Mouse (Mus musculus): ENCODE measurements around the gene Suv39h2. TPM values are rescaled to one million over a fixed set of nuclear protein-coding genes. Genes with fewer than 3 reads are reported as not detected.
A peak's percentile ranks its signal among the peaks of the same experiment; 100 is the strongest.

The Suv39h2 gene
- polyA plus RNA-seq, 1 experiment: 2.2 TPM

DNA sequence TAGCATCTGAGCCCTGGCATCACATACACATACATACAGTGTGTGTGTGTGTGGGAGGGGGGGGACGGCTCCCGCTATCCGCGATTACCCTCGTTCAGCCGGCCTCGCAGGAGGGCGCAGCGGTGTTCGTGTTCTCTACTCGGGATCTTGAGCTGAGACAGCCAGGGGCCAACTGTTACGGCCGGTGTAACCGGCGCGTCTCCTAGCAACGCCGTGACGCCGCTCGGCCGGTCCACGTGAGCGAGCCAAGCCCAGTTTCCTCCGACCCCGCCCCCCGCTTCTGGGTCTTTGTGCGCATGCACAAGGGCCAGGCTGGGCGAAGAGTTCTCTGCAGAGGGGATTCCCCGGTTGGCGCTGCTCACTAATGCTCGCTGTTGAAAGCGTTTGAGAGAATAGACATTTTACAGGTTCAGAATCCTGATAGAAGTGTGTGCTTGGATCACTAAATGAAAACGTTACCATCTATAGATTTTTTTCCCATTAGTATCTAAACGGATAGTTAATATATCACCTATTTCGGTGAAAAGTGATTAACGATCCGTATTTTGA is 55.9 kb downstream of the Suv39h2 start:
- Histone ChIP-seq H3K4me1 (replicated peaks; ENCODE audit: control insufficient read depth, insufficient read depth, low read length) (0 out of 2 replicates have a peak, but pooled peaks cover 2% of the 10 kb centered on the region), H3K4me3 (ENCODE audit: control insufficient read depth, insufficient read depth, low read length) (peak overlapping the region; percentile 45), H3K27me3 (ENCODE audit: control insufficient read depth, insufficient read depth, low read length) (no peaks in the 10 kb centered on the region; the same call in 1 of the 2 replicates), H3K36me3 (ENCODE audit: control insufficient read depth, insufficient read depth, low read length) (no peaks in the 10 kb centered on the region), H3K27ac (ENCODE audit: control insufficient read depth, insufficient read depth, low read length) (no peak overlapping the region)
- peak; percentile 94 for DNase-seq
- under 1% methylated on average over 38 of the region's 38 CpGs for WGBS
- TF ChIP-seq POLR2A (IDR thresholded peaks at IDR 0.05; ENCODE audit: control insufficient read depth, extremely low read depth, insufficient read depth, low read length, poor library complexity) (no peak), CTCF (IDR thresholded peaks at IDR 0.05; ENCODE audit: borderline replicate concordance, control insufficient read depth, extremely low read depth, insufficient read depth, low read length, poor library complexity) (peak; percentile 61; the same call in 1 of the 2 replicates)

DNA sequence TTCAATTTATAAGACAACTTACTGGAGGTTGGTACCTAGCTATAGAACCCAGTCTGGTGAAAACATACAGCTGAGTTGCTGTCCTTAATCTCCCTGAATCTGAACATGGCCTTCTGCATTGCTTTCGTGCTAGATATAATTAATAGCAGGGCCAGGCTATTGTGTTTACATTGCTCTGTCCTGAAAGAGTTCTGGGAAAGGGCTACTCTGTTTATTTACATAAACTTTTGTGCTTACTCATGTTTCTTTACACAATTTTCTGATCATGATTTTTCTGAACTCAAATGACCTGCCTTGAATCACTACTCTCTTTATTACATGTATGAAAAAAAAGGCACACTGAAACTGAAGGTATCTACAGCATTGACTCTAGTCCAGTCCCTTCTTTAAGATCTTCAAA is 59.2 kb downstream of the Suv39h2 start:
- TF ChIP-seq POLR2A (IDR thresholded peaks at IDR 0.05; ENCODE audit: control insufficient read depth, extremely low read depth, insufficient read depth, low read length, poor library complexity) (no peak), CTCF (IDR thresholded peaks at IDR 0.05; ENCODE audit: borderline replicate concordance, control insufficient read depth, extremely low read depth, insufficient read depth, low read length, poor library complexity) (no peak)

DNA sequence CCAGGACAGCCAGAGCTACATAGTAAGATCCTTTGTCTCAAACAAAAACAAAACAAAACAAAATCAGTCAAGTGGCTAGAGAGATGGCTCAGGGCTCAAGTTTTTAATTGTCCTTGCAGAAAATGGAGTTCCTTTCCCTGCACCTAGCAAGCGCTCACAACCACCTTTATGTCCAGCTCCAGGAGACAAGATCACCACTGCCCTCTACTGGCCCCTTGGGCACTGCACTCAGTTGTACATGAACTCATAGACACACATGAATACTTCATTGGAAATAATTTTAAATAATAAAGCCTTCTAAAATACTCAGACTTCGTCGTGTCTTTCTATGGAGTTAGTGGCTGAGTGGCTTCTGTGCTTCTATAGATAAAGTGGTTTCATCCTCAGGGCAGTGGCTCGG is 60.6 kb downstream of the Suv39h2 start:
- Histone ChIP-seq H3K4me3 (ENCODE audit: control insufficient read depth, insufficient read depth, low read length) (no peak overlapping the region), H3K4me1 (replicated peaks; ENCODE audit: control insufficient read depth, insufficient read depth, low read length) (no peaks in the 10 kb centered on the region), H3K36me3 (ENCODE audit: control insufficient read depth, insufficient read depth, low read length) (no peaks in the 10 kb centered on the region), H3K27ac (ENCODE audit: control insufficient read depth, insufficient read depth, low read length) (no peak overlapping the region), H3K27me3 (ENCODE audit: control insufficient read depth, insufficient read depth, low read length) (no peaks in the 10 kb centered on the region; the same call in 1 of the 2 replicates)
- TF ChIP-seq POLR2A (IDR thresholded peaks at IDR 0.05; ENCODE audit: control insufficient read depth, extremely low read depth, insufficient read depth, low read length, poor library complexity): no peak
- TF ChIP-seq CTCF (IDR thresholded peaks at IDR 0.05; ENCODE audit: borderline replicate concordance, control insufficient read depth, extremely low read depth, insufficient read depth, low read length, poor library complexity): no peak
- WGBS: 64% methylated on average over 4 of the region's 4 CpGs
- peak; percentile 73 for DNase-seq

More for the DNA sequence above, 59.2 kb downstream of the Suv39h2 start:
- Histone ChIP-seq H3K27ac (ENCODE audit: control insufficient read depth, insufficient read depth, low read length) (no peak overlapping the region), H3K4me3 (ENCODE audit: control insufficient read depth, insufficient read depth, low read length) (no peak overlapping the region), H3K27me3 (ENCODE audit: control insufficient read depth, insufficient read depth, low read length) (no peaks in the 10 kb centered on the region; the same call in 1 of the 2 replicates), H3K36me3 (ENCODE audit: control insufficient read depth, insufficient read depth, low read length) (no peaks in the 10 kb centered on the region), H3K4me1 (replicated peaks; ENCODE audit: control insufficient read depth, insufficient read depth, low read length) (0 out of 2 replicates have a peak, but pooled peaks cover 2% of the 10 kb centered on the region)
- no peak for DNase-seq
- WGBS: 93% methylated on average over 1 of the region's 1 CpGs

DNA sequence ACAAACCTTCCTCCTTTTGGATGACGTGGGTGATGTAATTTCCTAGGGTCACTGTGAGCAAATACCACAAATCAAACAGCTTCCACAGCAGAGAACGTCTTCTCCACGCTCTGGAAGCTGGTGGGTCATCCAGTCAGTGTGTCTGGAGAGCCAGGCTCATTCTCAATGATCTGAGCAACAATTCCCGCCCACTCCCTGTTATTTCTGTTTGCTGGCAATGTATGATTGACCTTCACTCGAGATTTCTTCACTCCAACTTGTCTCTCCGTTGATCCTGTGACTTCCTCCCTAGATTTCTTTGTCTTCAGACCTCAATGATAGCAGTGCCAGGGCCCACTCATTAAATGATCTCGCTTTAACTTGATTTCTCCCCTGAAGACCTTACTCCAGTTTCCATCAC is 67.1 kb downstream of the Suv39h2 start:
- no peak overlapping the region for H3K4me3 ChIP-seq (ENCODE audit: control insufficient read depth, insufficient read depth, low read length)

DNA sequence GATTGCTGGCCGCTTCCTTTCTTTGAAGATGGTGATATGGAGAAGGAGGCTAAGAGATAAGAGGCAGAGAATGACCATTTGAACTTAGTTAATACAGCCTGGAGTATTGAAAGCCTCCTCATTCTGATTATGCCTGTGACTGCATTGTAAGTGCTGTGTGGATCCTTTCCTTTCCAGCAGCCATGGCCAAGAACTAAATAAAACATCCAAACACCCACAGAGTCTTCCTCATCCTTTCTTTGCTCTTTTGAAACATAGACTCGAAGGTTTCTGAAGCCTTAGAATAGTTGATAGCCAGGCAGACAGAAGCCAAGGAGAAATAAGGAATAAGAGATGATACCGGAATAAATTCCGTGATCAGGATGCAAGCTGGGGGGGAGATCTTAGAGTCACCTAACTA is 68.8 kb downstream of the Suv39h2 start:
- H3K36me3 ChIP-seq (ENCODE audit: control insufficient read depth, insufficient read depth, low read length): no peaks in the 10 kb centered on the region
- H3K27ac ChIP-seq (ENCODE audit: control insufficient read depth, insufficient read depth, low read length): no peak overlapping the region
- no peak overlapping the region for H3K4me3 ChIP-seq (ENCODE audit: control insufficient read depth, insufficient read depth, low read length)
- 93% methylated on average over 4 of the region's 4 CpGs for WGBS
- H3K4me1 ChIP-seq (replicated peaks; ENCODE audit: control insufficient read depth, insufficient read depth, low read length): no peaks in the 10 kb centered on the region
- no peaks in the 10 kb centered on the region for H3K27me3 ChIP-seq (ENCODE audit: control insufficient read depth, insufficient read depth, low read length)
- no peak for DNase-seq
- TF ChIP-seq POLR2A (IDR thresholded peaks at IDR 0.05; ENCODE audit: control insufficient read depth, extremely low read depth, insufficient read depth, low read length, poor library complexity): no peak
- TF ChIP-seq CTCF (IDR thresholded peaks at IDR 0.05; ENCODE audit: borderline replicate concordance, control insufficient read depth, extremely low read depth, insufficient read depth, low read length, poor library complexity): no peak

More for the DNA sequence above, 67.1 kb downstream of the Suv39h2 start:
- no peaks in the 10 kb centered on the region for H3K36me3 ChIP-seq (ENCODE audit: control insufficient read depth, insufficient read depth, low read length)
- no peak for DNase-seq
- no peaks in the 10 kb centered on the region for H3K4me1 ChIP-seq (replicated peaks; ENCODE audit: control insufficient read depth, insufficient read depth, low read length)
- 81% methylated on average over 7 of the region's 7 CpGs for WGBS
- H3K27ac ChIP-seq (ENCODE audit: control insufficient read depth, insufficient read depth, low read length): no peak overlapping the region
- no peak for TF ChIP-seq CTCF (IDR thresholded peaks at IDR 0.05; ENCODE audit: borderline replicate concordance, control insufficient read depth, extremely low read depth, insufficient read depth, low read length, poor library complexity)
- TF ChIP-seq POLR2A (IDR thresholded peaks at IDR 0.05; ENCODE audit: control insufficient read depth, extremely low read depth, insufficient read depth, low read length, poor library complexity): no peak
- no peaks in the 10 kb centered on the region for H3K27me3 ChIP-seq (ENCODE audit: control insufficient read depth, insufficient read depth, low read length)

Other genes starting within 250 kb of the Suv39h2 start
- 7.4 and 8.1 TPM in 2 replicates for gene Nmt2, start 190.8 kb downstream of the Suv39h2 start, polyA plus RNA-seq (2012; rRNA removed)
- gene Rpp38, start 142.4 kb downstream of the Suv39h2 start, polyA plus RNA-seq (2012; rRNA removed): 3.4 and 3.5 TPM in 2 replicates
- gene Acbd7, start 138.9 kb downstream of the Suv39h2 start, polyA plus RNA-seq (2012; rRNA removed): not detected in 2 replicates
- not detected in 2 replicates for gene Olah, start 77.8 kb downstream of the Suv39h2 start, polyA plus RNA-seq (2012; rRNA removed)
- gene Meig1, start 52.4 kb downstream of the Suv39h2 start, polyA plus RNA-seq (2012; rRNA removed): 0.40 TPM in 1 of 2 replicates, not detected in the other
- gene Dclre1c, start 50.9 kb downstream of the Suv39h2 start, polyA plus RNA-seq (2012; rRNA removed): 28.1 and 30.3 TPM in 2 replicates
- 6.0 and 6.1 TPM in 2 replicates for gene Gm45902, start 37.8 kb upstream of the Suv39h2 start, polyA plus RNA-seq (2012; rRNA removed)
- 68.0 and 69.0 TPM in 2 replicates for gene Hspa14, start 37.8 kb upstream of the Suv39h2 start, polyA plus RNA-seq (2012; rRNA removed)
- 0.17 and 0.43 TPM in 2 replicates for gene Cdnf, start 38.0 kb upstream of the Suv39h2 start, polyA plus RNA-seq (2012; rRNA removed)
- 81.3 and 98.8 TPM in 2 replicates for gene Fam107b, start 95.5 kb upstream of the Suv39h2 start, polyA plus RNA-seq (2012; rRNA removed)

Measured in thymus, adult 2 months (tissue).